Mouse (Mus musculus) retina, adult 2 months (tissue): ENCODE measurements around the gene Tspan5.

ENCODE experiments used
- DNase-seq: peaks from one replicate; pipeline ENCODE4 v3.0.0-alpha.2; 2012; ENCODE audit warnings: low read depth, low spot score

The Tspan5 gene

GRCm38 (mm10) chr3:138744030-138744774 is 2.2 kb downstream of the Tspan5 start:
- no peak for DNase-seq

- no peak for DNase-seq
Observed at GRCm38 (mm10) chr3:138745091-138745490, 3.1 kb downstream of the Tspan5 start.

- DNase-seq: no peak
Observed at GRCm38 (mm10) chr3:138745596-138745995, 3.6 kb downstream of the Tspan5 start.

GRCm38 (mm10) chr3:138746556-138746955 is 4.6 kb downstream of the Tspan5 start:
- no peak for DNase-seq

- no peak for DNase-seq
Observed at GRCm38 (mm10) chr3:138747035-138747434, 5.0 kb downstream of the Tspan5 start.

- DNase-seq: no peak
Observed at GRCm38 (mm10) chr3:138747985-138748384, 6.0 kb downstream of the Tspan5 start.

GRCm38 (mm10) chr3:138749645-138750044 is 7.7 kb downstream of the Tspan5 start:
- DNase-seq: no peak

- no peak for DNase-seq
Observed at GRCm38 (mm10) chr3:138751328-138751727, 9.3 kb downstream of the Tspan5 start.

- DNase-seq: no peak
Observed at GRCm38 (mm10) chr3:138752056-138752455, 10.1 kb downstream of the Tspan5 start.

- no peak for DNase-seq
Observed at GRCm38 (mm10) chr3:138752769-138753168, 10.8 kb downstream of the Tspan5 start.

GRCm38 (mm10) chr3:138753182-138753885 is 11.3 kb downstream of the Tspan5 start:
- no peak for DNase-seq

- no peak for DNase-seq
Observed at GRCm38 (mm10) chr3:138754328-138754727, 12.3 kb downstream of the Tspan5 start.

- DNase-seq: no peak
Observed at GRCm38 (mm10) chr3:138757283-138757682, 15.3 kb downstream of the Tspan5 start.

GRCm38 (mm10) chr3:138759968-138760684 is 18.1 kb downstream of the Tspan5 start:
- DNase-seq: no peak

GRCm38 (mm10) chr3:138760685-138761119 is 18.7 kb downstream of the Tspan5 start:
- no peak for DNase-seq

GRCm38 (mm10) chr3:138761531-138761930 is 19.5 kb downstream of the Tspan5 start:
- no peak for DNase-seq

- DNase-seq: no peak
Observed at GRCm38 (mm10) chr3:138763941-138764340, 21.9 kb downstream of the Tspan5 start.

GRCm38 (mm10) chr3:138764782-138765181 is 22.8 kb downstream of the Tspan5 start:
- no peak for DNase-seq

GRCm38 (mm10) chr3:138767034-138767433 is 25.0 kb downstream of the Tspan5 start:
- no peak for DNase-seq

- DNase-seq: no peak
Observed at GRCm38 (mm10) chr3:138768541-138769093, 26.6 kb downstream of the Tspan5 start.

GRCm38 (mm10) chr3:138770650-138771331 is 28.8 kb downstream of the Tspan5 start:
- DNase-seq: no peak
